Mouse (Mus musculus) liver, postnatal 0 days (tissue): Measurements from ENCODE around the gene Pgk1.

Experiments
- CTCF ChIP-seq: sonication (generic); IDR thresholded peaks from 2 replicates; pipeline ENCODE4 v1.5.1; 2016; ENCODE audit warnings: antibody characterized with exemption, low read depth
- EP300 ChIP-seq: IDR thresholded peaks from 2 replicates; pipeline ENCODE4 v1.6.1; 2016; ENCODE audit warnings: antibody characterized with exemption, low read depth, mild to moderate bottlenecking

DNA sequence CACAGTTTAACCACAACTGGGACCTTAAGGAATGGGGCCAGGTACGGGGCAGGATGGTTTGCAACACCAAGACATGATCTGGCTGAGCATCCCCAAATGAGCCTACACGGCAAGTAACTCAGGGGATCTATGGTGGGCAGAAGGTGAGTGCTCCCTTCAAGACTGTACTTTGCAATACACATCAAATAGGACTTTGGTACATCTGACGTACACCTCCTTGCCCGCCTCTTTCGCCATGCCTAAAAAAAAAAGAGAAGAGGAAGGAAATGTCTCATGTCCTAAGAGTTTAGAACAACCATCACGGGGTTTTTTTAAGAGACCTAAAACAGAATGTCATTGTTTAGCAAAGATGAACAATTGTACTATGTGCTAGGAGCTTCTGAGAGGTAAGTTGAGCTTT, 44.0 kb upstream of the Pgk1 start, which contains the start of gene Tlr13:
- TF ChIP-seq CTCF (no peak), EP300 (no peak)
